Mouse (Mus musculus) forebrain, embryonic 15.5 days (tissue): ENCODE measurements around the gene Rasgef1a. TPM values are rescaled to one million over a fixed set of nuclear protein-coding genes. Genes with fewer than 3 reads are reported as not detected.

ENCODE experiments used
- microRNA-seq: library from miRNA; unstranded; fragments of <30 nt; microRNA quantifications from one replicate; pipeline ENCODE4, GENCODE M21; 2016
- polyA plus RNA-seq: library from polyadenylated mRNA; unstranded; fragments of >200 nt; fragmentation: Nextera tagmentation; extraction: Ambion mirVana; gene quantifications from 2 replicates; pipeline ENCODE4 v1.2.1, GENCODE M21; 2015

Rasgef1a gene
- polyA plus RNA-seq, 1 experiment from 2014 or later, result 3.7 TPM

Small RNAs within 50 kb of the gene (microRNA-seq; reads per million reads assigned to microRNA genes)
- gene Mir7044, result not detected

Other genes starting within 250 kb of the Rasgef1a start
- gene Zfp637, start 170.3 kb upstream of the Rasgef1a start, polyA plus RNA-seq, result 216 and 224 TPM in 2 replicates
- gene Zfp239, start 149.3 kb upstream of the Rasgef1a start, polyA plus RNA-seq, result 14.3 and 16.2 TPM in 2 replicates
- 376 and 385 TPM in 2 replicates for gene Hnrnpf, start 111.1 kb upstream of the Rasgef1a start, polyA plus RNA-seq
- 2.0 and 4.0 TPM in 2 replicates for gene Fxyd4, start 73.7 kb upstream of the Rasgef1a start, polyA plus RNA-seq
- gene Csgalnact2, start 127.7 kb downstream of the Rasgef1a start, polyA plus RNA-seq, result 9.2 and 11.1 TPM in 2 replicates
- 1.3 TPM in 2 replicates for gene Ret, start 186.3 kb downstream of the Rasgef1a start, polyA plus RNA-seq